Mouse (Mus musculus) heart, adult 2 months (tissue): ENCODE measurements around the gene D10Jhu81e.

Experiments used
- CTCF ChIP-seq: fragments of 200-600 bp; IDR thresholded peaks from 2 replicates; pipeline ENCODE4 v1.8.1; 2022; ENCODE audit warnings: antibody characterized with exemption, mild to moderate bottlenecking, moderate library complexity
- POLR2A ChIP-seq: fragments of 200-500 bp; IDR thresholded peaks from 2 replicates; pipeline ENCODE4 v1.6.1; 2011; ENCODE audit warnings: mild to moderate bottlenecking, low read depth, low read length, control low read depth; ENCODE audit not compliant: insufficient read depth

- no peak for TF ChIP-seq POLR2A
- TF ChIP-seq CTCF = no peak
These were observed 23.4 kb upstream of the D10Jhu81e start for GRCm38 (mm10) chr10:78192933-78193332.
